Mouse (Mus musculus) hindbrain, embryonic 14.5 days (tissue): ENCODE measurements around the gene Tet1. TPM values are rescaled to one million over a fixed set of nuclear protein-coding genes. Genes with fewer than 3 reads are reported as not detected.
A peak's percentile ranks its signal among the peaks of the same experiment; 100 is the strongest.

ENCODE experiments used
- ATAC-seq: fragments of 200-750 bp; cut with Nextera tagmentation; 2 replicates; pipeline ENCODE4 v1.8.0; 2017; ENCODE audit warnings: moderate number of reproducible peaks, mild to moderate bottlenecking, moderate TSS enrichment, moderate library complexity; ENCODE audit not compliant: low FRiP score
- DNase-seq: peaks from one replicate; pipeline ENCODE4 v3.0.0-alpha.2; 2015; ENCODE audit warnings: low spot score
- H3K27ac ChIP-seq: fragments of 300-500 bp; sonication (generic); 2 replicates; pipeline ENCODE4 v1.5.1; 2014; ENCODE audit warnings: mild to moderate bottlenecking, moderate library complexity
- H3K27me3 ChIP-seq: fragments of 300-500 bp; sonication (generic); 2 replicates; pipeline ENCODE4 v1.6.1; 2014; ENCODE audit warnings: mild to moderate bottlenecking, low read length, mixed read lengths; ENCODE audit not compliant: control insufficient read depth, insufficient read depth
- H3K36me3 ChIP-seq: fragments of 300-500 bp; sonication (generic); replicated peaks from 2 replicates; pipeline ENCODE4 v1.6.1; 2014; ENCODE audit not compliant: control insufficient read depth, insufficient read depth
- H3K4me1 ChIP-seq: fragments of 300-500 bp; sonication (generic); replicated peaks from 2 replicates; pipeline ENCODE4 v1.6.1; 2014; ENCODE audit warnings: antibody characterized with exemption, low read length, mixed read lengths; ENCODE audit not compliant: control insufficient read depth, insufficient read depth
- H3K4me2 ChIP-seq: fragments of 300-500 bp; sonication (generic); replicated peaks from 2 replicates; pipeline ENCODE4 v1.6.1; 2014; ENCODE audit warnings: mild to moderate bottlenecking, moderate library complexity
- H3K4me3 ChIP-seq: fragments of 300-500 bp; sonication (generic); replicated peaks from 2 replicates; pipeline ENCODE4 v1.5.1; 2014; ENCODE audit warnings: mild to moderate bottlenecking, low read length
- H3K9ac ChIP-seq: fragments of 300-500 bp; sonication (generic); 2 replicates; pipeline ENCODE4 v1.6.1; 2014
- H3K9me3 ChIP-seq: fragments of 300-500 bp; sonication (generic); 2 replicates; pipeline ENCODE4 v1.6.1; 2016; ENCODE audit warnings: low read length; ENCODE audit not compliant: control insufficient read depth
- WGBS: fragments of 180-500 bp; shearing (Covaris S2); extraction: QIAGEN DNeasy Blood & Tissue Kit; methylation state at CpG from one replicate; pipeline ENCODE4 v1.1.7; 2014; 5-methylcytosine and 5-hydroxymethylcytosine counted together
- polyA plus RNA-seq: library from polyadenylated mRNA; unstranded; fragments of >200 nt; fragmentation: Nextera tagmentation; extraction: Ambion mirVana; gene quantifications from 2 replicates; pipeline ENCODE4 v1.2.1, GENCODE M21; 2014

The Tet1 gene
- polyA plus RNA-seq, 1 experiment from 2014 or later, result 44.1 TPM

DNA sequence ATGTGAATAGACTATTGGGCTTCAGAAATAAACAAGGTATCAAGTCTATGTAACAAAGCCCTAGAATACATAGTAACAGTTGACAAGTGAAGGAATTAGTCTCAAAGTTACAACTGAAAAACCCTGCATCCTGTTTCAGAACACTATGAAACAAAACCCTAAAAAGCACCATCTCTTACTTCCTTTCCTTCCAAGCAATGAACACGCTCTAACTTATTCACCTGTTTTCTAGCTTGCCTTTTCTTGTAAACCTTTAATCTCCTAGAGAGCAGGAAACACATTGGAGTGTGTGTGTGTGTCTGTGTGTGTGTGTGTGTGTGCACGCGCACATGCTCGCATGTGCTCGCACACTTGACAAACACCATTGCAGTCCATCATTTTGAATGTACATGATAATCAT, 49.8 kb downstream of the Tet1 start:
- no peak overlapping the region for H3K27ac ChIP-seq
- H3K4me1 ChIP-seq, result peaks cover 15% of the 10 kb centered on the region
- WGBS, result 93% methylated on average over 5 of the region's 5 CpGs
- DNase-seq (no peak), ATAC-seq (no peak)
- peaks cover 16% of the 10 kb centered on the region for H3K36me3 ChIP-seq
- H3K27me3 ChIP-seq, result no peaks in the 10 kb centered on the region
- H3K4me3 ChIP-seq, result no peak overlapping the region
- no peak overlapping the region for H3K4me2 ChIP-seq
- no peak overlapping the region for H3K9ac ChIP-seq
- no peaks in the 10 kb centered on the region for H3K9me3 ChIP-seq

DNA sequence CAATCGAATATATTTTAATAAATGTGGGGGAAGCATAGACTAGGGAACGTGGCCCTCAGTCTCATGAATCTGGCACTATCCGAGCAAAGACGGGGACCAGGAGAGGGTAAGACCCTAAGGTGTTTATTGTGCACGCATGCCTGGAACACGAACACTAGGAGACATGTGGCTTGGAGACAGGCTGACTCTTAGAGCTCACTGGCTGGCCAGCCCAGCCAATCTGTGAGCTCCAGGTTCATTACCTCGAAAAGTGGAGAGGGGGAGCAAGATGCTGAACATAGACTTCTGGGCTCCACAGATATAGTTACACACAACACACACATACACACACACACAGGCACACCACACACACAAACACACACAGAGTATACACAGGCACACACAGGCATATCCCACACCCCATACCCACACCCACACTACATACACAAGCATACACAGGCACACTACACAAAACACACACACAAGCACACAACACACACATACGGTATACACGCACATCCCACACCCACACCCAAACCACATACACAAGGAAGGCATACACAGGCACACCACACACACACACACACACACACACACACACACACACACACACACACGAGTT, 52.0 kb downstream of the Tet1 start:
- whole genome bisulfite sequencing, result 83% methylated on average over 10 of the region's 10 CpGs

DNA sequence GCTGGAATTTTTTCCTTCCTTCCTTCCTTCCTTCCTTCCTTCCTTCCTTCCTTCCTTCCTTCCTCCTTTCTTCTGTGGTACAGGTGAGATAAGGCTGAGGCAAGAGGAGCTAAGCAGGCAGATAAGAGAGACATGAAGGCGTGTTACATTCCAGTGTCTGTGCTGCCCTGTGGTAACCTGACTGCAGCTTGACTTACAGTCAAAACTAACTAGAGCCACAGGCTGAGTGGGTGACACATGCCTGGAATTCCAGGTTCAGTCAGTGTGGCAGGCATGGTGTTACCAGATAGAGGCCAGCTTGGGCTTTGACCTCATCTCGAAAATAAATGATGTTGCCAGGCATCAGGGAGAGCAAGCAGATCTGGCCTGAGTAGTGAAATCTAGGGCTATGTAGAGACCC, 53.8 kb downstream of the Tet1 start:
- Histone ChIP-seq H3K4me1 (0 out of 2 replicates have a peak, but pooled peaks cover 3% of the 10 kb centered on the region), H3K27ac (no peak overlapping the region), H3K4me3 (no peak overlapping the region), H3K9me3 (no peaks in the 10 kb centered on the region), H3K9ac (no peak overlapping the region), H3K36me3 (0 out of 2 replicates have a peak, but pooled peaks cover 5% of the 10 kb centered on the region), H3K4me2 (no peak overlapping the region), H3K27me3 (no peaks in the 10 kb centered on the region)
- WGBS, result 86% methylated on average over 2 of the region's 2 CpGs
- DNase-seq (no peak), ATAC-seq (no peak)

More for the DNA sequence above, 52.0 kb downstream of the Tet1 start:
- H3K9ac ChIP-seq, result no peak overlapping the region
- no peak overlapping the region for H3K4me2 ChIP-seq
- peaks cover 12% of the 10 kb centered on the region; the same call in 1 of the 2 replicates for H3K36me3 ChIP-seq
- no peak overlapping the region for H3K27ac ChIP-seq
- 0 out of 2 replicates have a peak, but pooled peaks cover 3% of the 10 kb centered on the region for H3K4me1 ChIP-seq
- ATAC-seq (peak; percentile 48; the same call in 1 of the 2 replicates), DNase-seq (no peak)
- H3K27me3 ChIP-seq, result no peaks in the 10 kb centered on the region
- H3K9me3 ChIP-seq, result no peaks in the 10 kb centered on the region
- H3K4me3 ChIP-seq, result no peak overlapping the region

DNA sequence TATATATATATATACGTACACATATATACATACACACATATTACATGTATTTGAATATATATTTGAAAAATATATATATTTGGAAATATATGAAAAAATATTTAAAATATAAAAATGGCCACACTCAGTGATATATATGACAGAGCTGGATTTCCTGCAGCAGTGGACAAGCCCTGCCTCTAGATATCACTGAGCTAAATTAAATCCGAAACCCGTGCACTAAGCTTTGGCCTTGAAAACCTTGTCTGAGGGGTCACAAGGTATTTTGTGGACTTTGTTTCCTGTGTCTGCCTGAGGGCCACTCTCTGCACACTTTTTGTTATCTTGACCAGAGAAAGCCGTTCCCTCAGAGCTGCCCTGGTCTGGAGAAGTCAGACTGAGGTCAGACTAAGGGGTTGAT, 54.2 kb downstream of the Tet1 start:
- Histone ChIP-seq H3K4me3 (no peak overlapping the region), H3K4me1 (0 out of 2 replicates have a peak, but pooled peaks cover 3% of the 10 kb centered on the region), H3K27ac (no peak overlapping the region), H3K9ac (no peak overlapping the region), H3K27me3 (no peaks in the 10 kb centered on the region), H3K4me2 (no peak overlapping the region), H3K9me3 (no peaks in the 10 kb centered on the region), H3K36me3 (0 out of 2 replicates have a peak, but pooled peaks cover 5% of the 10 kb centered on the region)
- 91% methylated on average over 4 of the region's 4 CpGs for WGBS
- DNase-seq, result no peak
- ATAC-seq, result no peak

DNA sequence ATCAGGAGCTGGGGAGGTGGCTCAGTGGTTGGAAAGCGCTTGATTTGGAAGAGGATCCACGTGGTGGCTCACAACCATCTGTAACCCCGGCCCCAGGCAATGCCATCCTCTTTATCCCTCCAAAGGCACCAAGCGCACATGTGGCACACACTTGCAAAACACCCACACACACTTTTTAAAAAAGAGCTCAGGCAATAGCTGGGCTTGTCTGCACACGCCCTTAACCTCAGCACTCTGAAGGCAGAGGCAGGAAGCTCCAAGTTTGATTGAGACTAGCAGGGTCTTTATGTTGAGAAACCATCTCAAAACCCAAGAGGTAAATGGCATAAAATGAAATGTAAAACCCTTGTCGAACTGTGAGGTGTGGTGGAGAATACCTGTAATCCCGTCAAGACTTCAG, 57.2 kb downstream of the Tet1 start:
- Histone ChIP-seq H3K4me3 (no peak overlapping the region), H3K4me2 (no peak overlapping the region), H3K36me3 (no peaks in the 10 kb centered on the region), H3K27me3 (no peaks in the 10 kb centered on the region), H3K4me1 (0 out of 2 replicates have a peak, but pooled peaks cover 3% of the 10 kb centered on the region), H3K9me3 (no peaks in the 10 kb centered on the region), H3K9ac (no peak overlapping the region), H3K27ac (no peak overlapping the region)
- no peak for DNase-seq
- 87% methylated on average over 7 of the region's 7 CpGs for WGBS
- ATAC-seq, result no peak

DNA sequence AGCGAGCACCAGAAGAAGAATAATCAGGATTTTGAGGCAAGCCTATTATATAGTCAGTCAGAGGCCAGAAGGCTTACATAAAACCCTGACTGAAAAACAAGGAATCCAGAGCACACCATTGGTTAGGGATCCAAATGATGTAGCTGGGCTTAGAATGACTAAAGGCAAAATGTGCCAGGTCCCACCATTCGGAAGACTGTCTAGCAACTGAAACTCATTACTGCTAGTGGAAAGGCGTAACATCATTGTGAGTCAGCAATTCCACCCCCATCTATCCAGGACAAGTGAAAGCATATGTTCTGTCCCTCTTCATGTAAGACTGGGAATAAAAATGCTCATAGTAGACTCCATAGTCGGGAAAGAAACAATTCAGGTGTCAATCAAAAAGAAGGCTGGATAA, 57.8 kb downstream of the Tet1 start:
- H3K9ac ChIP-seq, result no peak overlapping the region
- H3K27me3 ChIP-seq, result no peaks in the 10 kb centered on the region
- 0 out of 2 replicates have a peak, but pooled peaks cover under 1% of the 10 kb centered on the region for H3K4me1 ChIP-seq
- no peaks in the 10 kb centered on the region for H3K36me3 ChIP-seq
- no peaks in the 10 kb centered on the region for H3K9me3 ChIP-seq
- no peak for DNase-seq
- H3K4me2 ChIP-seq, result no peak overlapping the region
- WGBS, result 78% methylated on average over 4 of the region's 4 CpGs
- ATAC-seq, result no peak
- no peak overlapping the region for H3K27ac ChIP-seq
- no peak overlapping the region for H3K4me3 ChIP-seq

DNA sequence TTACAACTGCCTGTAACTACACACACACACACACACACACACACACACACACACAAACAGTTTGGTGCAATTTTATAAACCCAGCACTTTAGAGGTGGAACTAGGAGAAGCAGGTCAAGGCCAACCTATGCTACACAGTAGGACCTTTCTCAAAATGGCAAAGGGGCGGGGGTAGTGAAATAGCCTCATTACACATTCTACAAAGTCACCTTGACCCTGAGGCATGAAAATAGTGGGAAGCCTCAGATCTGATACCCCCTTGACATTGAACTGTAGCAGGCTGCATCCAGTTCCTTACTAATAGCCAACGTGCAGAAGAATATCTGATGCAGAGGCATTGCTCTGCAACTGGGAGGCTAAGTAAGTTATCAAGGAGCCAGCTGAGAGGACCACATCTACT, 60.0 kb downstream of the Tet1 start:
- Histone ChIP-seq H3K4me1 (no peaks in the 10 kb centered on the region), H3K4me3 (no peak overlapping the region), H3K27me3 (no peaks in the 10 kb centered on the region), H3K36me3 (no peaks in the 10 kb centered on the region), H3K9me3 (no peaks in the 10 kb centered on the region), H3K4me2 (no peak overlapping the region), H3K27ac (no peak overlapping the region), H3K9ac (no peak overlapping the region)
- ATAC-seq, result no peak
- DNase-seq, result no peak
- 93% methylated on average over 2 of the region's 2 CpGs for WGBS

DNA sequence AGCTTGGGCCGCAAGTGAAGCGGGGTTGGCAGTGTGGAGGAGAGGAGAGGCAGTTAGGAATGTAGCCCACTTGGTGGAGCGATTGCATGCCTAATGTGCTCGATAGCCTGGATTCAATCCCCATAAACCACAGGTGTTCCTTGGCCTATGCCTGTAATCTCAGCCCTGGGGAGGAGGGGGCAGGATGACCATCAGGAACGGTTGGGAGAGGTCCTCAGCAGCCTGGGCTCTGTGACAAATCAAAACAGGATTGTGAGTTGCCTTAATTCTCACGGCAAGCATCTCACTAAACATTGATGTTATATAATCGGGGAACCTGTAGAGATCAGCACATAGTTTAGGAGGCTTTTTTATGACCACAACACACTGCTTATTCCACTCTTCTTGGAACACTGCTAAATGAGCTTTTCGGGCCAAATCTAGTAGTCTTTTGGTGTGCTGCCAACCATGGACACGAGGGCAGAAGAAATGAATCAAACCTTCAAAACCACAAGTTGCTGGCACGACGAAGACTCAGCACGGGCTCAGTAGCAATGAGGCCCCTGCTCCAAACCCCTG, 61.6 kb downstream of the Tet1 start:
- H3K27me3 ChIP-seq, result no peaks in the 10 kb centered on the region
- no peaks in the 10 kb centered on the region for H3K9me3 ChIP-seq
- DNase-seq (peak; percentile 32), ATAC-seq (peak; percentile 65; the same call in 1 of the 2 replicates)
- no peak overlapping the region for H3K27ac ChIP-seq
- no peaks in the 10 kb centered on the region for H3K36me3 ChIP-seq
- H3K4me3 ChIP-seq, result no peak overlapping the region
- no peaks in the 10 kb centered on the region for H3K4me1 ChIP-seq
- 74% methylated on average over 12 of the region's 12 CpGs for WGBS
- H3K4me2 ChIP-seq, result no peak overlapping the region
- no peak overlapping the region for H3K9ac ChIP-seq

DNA sequence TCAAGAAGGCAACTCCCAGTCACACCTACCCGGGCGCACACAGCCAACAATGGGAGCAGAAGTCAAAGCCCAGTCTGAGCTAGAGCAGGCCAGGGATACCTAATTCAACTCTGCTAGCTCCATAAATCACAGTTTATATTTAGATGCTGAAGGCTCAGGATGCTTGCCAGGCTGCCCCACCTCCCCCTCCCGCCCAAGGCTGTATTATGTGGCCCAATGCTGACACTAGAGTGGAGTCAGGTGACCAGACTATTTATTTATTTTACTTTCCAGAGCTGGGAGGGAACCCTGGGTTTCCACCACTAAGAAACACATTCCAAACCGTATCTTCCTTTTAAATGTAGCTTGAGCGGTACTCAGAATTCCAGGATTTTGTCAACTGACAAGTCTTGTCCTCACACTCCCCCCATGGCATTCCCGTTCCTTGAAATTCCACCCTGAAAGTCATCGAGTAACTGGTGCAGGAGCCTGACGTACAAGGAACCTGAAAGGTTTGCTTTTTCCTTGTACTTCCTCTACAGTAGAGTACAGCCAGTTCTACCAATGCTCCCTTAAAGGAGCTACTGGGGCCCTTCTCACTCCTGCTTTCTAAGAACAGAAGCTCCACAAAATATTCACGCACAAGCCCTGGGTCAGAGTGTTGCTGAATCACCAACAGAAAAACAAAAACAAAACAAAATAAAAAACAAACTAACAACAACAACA, 64.9 kb downstream of the Tet1 start:
- H3K4me1 ChIP-seq, result no peaks in the 10 kb centered on the region
- H3K27ac ChIP-seq, result no peak overlapping the region
- peaks cover 13% of the 10 kb centered on the region for H3K36me3 ChIP-seq
- ATAC-seq, result no peak
- H3K9ac ChIP-seq, result no peak overlapping the region
- H3K9me3 ChIP-seq, result no peaks in the 10 kb centered on the region
- H3K27me3 ChIP-seq, result no peaks in the 10 kb centered on the region
- no peak overlapping the region for H3K4me3 ChIP-seq
- DNase-seq, result no peak
- 82% methylated on average over 9 of the region's 9 CpGs for WGBS
- H3K4me2 ChIP-seq, result no peak overlapping the region
